Mouse (Mus musculus) embryonic fibroblast, embryonic 13.5 days (primary cell): ENCODE results near the gene Sim2.

ENCODE experiments used
- CTCF ChIP-seq: IDR thresholded peaks from 2 replicates; pipeline ENCODE4 v1.5.1; 2011; ENCODE audit warnings: mild to moderate bottlenecking, control low read depth, low read length, moderate library complexity, borderline replicate concordance; ENCODE audit not compliant: insufficient read depth
- POLR2A ChIP-seq: IDR thresholded peaks from 2 replicates; pipeline ENCODE4 v1.6.1; 2011; ENCODE audit warnings: low read depth, mild to moderate bottlenecking, control low read depth, low read length, moderate library complexity

DNA sequence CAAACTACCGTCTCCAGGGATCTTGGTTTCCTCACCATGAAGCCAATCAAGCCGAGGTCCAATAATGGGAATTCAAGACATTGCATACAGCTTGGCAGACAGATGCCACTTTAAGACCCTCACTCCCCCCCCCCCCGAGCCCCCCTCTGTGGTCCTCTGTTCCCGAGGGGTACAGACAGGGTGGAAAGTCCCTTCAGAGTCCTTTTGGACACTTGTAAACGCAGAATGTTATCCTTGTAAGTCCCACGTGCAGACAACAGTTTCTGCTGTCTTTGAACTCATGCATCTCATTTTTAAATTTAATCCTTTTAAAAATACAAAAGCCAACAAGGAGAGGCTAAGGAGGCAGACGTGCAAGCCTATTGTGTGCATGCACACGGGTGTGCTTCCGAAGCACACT is 41.5 kb downstream of the Sim2 start:
- no peak for TF ChIP-seq CTCF
- no peak for TF ChIP-seq POLR2A
